Mouse (Mus musculus) heart, postnatal 0 days (tissue): ENCODE measurements around the gene Nppa.

Source experiments
- CTCF ChIP-seq: IDR thresholded peaks from 2 replicates; pipeline ENCODE4 v1.5.1; 2016; ENCODE audit warnings: antibody characterized with exemption, control low read depth, low read depth
- EP300 ChIP-seq: IDR thresholded peaks from 2 replicates; pipeline ENCODE4 v1.6.1; 2016; ENCODE audit warnings: antibody characterized with exemption, low read depth

DNA sequence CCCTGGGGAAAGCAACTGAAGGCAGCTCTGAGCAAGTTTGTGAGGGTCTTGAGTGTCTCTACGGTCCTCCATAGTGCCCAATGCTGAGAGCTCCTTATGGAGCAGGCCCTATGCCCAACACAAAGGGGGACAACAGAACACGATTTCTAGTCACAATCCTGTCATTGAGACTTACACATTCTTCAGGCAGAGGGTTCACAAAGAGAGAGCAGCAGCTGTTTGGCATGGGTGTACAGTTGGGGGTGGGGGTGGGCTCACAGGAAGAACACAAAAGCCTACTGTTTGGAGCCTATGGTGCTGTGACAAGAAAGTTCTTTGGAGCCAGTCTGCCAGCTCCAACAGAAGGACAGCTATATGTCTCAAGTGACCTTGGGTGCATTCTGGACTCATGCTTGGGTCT lies 17.9 kb downstream of the Nppa start:
- TF ChIP-seq CTCF = no peak
- TF ChIP-seq EP300 = no peak
